Mouse (Mus musculus): ENCODE measurements around the gene Alkbh3.

The Alkbh3 gene

DNA sequence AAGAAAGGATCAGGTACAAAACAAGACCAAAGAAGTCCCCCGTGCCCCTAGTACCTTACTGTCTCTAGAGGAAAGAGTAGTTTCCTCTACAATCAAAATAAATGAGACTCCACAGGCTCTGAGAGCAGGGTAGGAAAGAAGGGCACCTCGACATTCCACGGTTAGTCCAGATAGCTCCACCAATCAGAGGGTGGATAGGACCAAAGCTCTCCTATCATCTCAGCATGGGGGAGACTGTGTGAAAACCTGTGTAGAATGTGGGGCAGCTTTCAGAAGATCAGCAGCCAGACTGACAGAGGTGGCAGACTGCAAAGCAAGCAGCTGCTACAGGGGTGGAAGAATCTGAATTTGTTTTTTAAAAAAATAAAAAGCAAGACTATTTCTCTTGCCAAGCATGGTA is 17.8 kb downstream of the Alkbh3 start:
- no peak for DNase-seq (ENCODE audit: low spot score in 2 of 2)

DNA sequence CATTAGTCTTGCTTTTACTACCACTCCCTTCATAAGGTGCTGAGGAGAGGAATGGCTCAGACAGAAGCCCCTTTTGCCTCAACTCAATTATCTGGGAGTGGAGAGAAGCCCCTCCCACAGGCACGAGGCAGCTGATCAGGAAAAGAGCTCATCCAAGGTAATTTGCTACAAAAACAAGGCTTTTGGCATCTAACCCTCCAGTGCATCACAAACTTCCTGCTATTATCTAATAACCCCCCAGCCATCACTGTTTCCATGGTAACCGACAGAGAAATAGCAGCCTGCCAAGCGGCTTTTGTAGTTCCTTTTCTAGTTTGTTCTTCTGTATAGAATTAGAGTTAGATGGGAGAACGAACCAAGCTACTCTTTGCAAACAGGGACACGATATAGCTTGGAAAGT is 18.3 kb downstream of the Alkbh3 start:
- DNase-seq (ENCODE audit: low spot score in 2 of 2) = peak; percentile 56 to 70

DNA sequence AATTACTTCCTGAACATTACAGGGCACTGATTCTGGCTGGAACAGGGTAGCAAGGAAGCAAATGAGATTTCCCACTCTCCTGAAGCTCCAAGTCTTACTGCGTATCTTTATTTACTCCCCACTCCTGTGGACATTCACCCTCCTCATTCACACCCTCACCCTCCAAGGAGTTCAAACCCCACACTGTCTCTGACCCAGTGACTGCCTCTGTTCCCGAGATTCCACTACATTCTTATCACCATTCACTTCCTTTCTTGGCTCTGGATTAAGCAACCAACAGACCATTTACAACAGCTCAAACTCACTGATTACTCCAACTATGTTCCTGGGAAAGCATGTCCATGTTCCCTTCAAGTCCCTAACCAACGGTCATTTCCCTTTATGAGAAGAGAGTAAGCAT is 19.3 kb downstream of the Alkbh3 start:
- no peak for DNase-seq (ENCODE audit: low spot score in 2 of 2)

DNA sequence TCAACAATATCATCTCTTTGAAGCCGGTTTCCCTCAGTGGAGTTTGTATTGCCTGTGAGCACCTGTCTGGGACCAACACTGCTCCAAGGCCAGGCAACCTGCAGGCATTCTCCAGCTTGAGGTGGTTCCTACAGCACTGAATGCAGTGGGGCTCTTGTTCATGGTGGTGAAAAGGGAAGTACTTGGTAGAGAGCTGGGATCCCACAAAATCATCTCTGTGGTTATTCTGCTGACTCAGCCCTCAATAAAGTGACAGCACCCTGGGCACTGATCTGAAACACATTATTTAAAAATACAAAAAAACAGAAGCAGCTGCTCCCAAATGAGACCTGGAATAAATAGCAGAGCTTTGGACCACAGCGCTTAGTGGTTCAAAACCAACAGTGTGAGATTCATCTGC is 22.2 kb downstream of the Alkbh3 start:
- no peak for DNase-seq (ENCODE audit: low spot score in 2 of 2)

GRCm38 (mm10) chr2:93982457-93983235 is 28.0 kb downstream of the Alkbh3 start:
- no peak for DNase-seq (ENCODE audit: low spot score in 2 of 2)

GRCm38 (mm10) chr2:93979249-93980120 is 31.1 kb downstream of the Alkbh3 start:
- no peak for DNase-seq (ENCODE audit: low spot score in 2 of 2)

- DNase-seq (ENCODE audit: low spot score in 2 of 2) = peak; percentile 76 to 77
Observed at GRCm38 (mm10) chr2:93976436-93977252, 34.0 kb downstream of the Alkbh3 start.

- DNase-seq (ENCODE audit: low spot score in 2 of 2) = no peak
Observed at GRCm38 (mm10) chr2:93975526-93976435, 34.8 kb downstream of the Alkbh3 start.

DNA sequence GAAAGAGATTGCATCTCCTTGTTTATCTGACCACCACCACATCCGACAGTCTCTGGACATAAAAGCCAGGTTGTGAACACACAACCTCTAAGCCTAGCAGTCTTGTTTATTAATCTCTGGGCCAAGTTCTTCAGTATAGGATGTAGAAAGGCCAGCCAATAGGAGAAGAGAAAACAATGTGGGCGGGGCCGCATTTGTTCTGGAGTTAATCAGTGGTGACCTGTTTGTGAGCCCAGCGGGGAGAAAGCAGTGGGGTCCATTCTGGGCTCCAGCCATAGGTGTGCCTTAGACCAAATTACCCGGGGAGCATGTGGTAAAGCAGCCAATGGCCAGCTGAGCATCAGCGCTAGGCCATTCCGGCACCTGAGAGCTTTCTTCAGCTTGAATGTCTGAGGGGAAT is 35.6 kb downstream of the Alkbh3 start:
- no peak for DNase-seq (ENCODE audit: low spot score in 2 of 2)

- DNase-seq (ENCODE audit: low spot score in 2 of 2) = peak; percentile 50 to 51
Observed at GRCm38 (mm10) chr2:93971647-93972046, 39.0 kb downstream of the Alkbh3 start.

GRCm38 (mm10) chr2:93964494-93965160 is 46.0 kb downstream of the Alkbh3 start:
- DNase-seq (ENCODE audit: low spot score in 2 of 2) = peak; percentile 71 to 82

DNA sequence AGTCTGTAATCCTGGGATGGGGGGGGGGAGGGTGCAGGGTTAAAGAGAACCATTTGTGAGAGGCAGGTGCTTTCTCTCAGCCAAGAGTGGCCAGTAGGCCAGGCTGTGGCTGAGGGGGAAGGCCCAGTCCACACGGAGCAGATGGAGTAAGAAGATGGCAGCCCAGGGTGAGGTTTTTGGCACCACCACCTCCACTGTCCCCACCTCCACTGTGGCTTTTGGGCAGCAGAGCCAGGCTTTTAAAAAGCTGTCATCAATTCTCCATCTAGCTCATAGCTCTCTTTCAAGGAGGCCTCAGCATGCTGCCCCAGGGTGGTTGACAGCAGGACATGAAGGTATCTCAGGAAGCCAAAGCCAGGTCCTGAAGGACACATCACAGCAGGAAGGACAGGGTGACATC is 46.8 kb downstream of the Alkbh3 start:
- DNase-seq (ENCODE audit: low spot score in 2 of 2) = no peak

- DNase-seq (ENCODE audit: low spot score in 2 of 2) = no peak
Observed at GRCm38 (mm10) chr2:93961716-93962115, 48.9 kb downstream of the Alkbh3 start.

- no peak for DNase-seq (ENCODE audit: low spot score in 2 of 2)
Observed at GRCm38 (mm10) chr2:93959346-93959745, 51.3 kb downstream of the Alkbh3 start.

DNA sequence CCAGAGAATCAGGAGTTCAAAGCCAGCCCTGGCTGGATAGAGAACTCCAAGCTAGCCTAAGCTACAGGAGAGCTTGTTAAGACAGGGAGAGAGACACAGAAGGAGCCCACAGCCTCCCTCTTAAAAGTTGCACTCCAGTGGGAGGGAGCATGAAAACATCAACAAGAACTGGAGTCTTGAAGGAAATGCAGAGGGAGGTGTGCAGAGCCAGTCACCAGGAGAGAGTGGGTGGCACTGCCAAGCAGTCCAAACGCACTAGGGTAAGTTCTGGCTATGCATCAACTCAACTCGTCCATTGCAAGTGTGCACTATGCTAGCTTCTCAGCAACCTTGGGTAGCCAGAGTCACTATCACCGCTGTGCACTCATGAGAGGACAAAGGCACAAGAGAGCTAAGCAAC is 52.4 kb downstream of the Alkbh3 start:
- DNase-seq (ENCODE audit: low spot score in 2 of 2) = no peak

DNA sequence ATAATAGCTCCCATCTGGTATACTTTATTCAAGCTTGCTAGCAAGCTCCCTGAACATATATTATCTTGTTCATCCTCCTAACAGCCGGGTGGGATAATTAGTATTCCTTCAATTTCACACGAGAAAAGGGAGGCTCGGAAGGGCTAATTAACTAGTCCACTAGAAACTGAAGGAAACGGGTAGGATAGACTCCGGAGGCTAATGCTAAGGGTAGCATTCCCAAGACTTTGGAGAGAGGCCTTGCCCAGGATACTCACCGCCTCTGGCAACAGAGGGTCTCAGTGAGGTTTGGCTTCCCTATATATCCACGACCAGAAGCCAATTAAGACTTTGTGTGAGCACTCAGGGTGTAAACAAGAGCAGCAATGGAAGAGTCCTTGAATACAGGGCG is 52.8 kb downstream of the Alkbh3 start:
- DNase-seq (ENCODE audit: low spot score in 2 of 2) = no peak

DNA sequence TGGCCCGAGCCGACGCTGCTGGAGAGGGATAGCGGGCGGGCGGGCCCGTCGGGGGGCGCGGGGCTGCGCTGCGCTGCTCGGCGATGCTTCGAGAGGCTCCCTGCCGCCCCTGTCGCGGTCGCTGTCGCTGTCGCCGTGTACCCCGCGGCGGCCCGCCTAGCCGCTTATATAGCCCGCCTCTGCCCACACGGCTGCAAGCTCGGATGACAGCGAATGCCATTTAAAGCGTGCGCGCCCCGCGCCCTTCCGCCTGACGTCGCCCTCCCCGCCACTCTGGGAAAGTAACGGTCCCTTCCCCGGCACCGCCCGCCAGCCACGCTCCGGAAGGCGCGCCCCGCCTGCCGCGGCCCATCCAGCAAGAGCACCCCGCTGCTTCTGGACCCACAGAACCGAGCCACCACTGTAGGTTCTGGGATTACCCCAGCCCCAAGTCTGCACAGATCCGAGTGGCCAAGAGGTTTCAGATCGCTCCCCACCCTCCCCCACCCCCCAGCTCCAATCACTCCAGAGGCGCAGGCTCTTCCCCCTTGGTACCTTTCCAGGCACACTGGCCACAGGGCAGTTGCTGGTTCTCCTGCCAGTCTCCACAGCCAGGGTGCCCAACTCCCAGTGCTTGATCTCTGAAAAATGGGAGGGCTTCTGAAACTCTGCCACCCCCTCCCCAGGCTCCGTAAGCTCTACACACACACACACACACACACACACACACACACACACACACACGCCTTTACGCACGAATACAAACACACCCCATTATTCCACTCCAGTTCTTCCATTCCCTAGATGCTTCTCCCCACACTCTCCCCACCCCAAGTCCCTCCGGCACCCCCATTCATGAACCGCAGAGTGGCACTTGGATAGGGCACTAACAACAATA is 53.5 kb downstream of the Alkbh3 start, which contains the start of gene Gm13889:
Gene Gm13889, minus strand, starts transcription at position 294 of the 877 bp plus-strand sequence.
- DNase-seq (ENCODE audit: low spot score in 2 of 2) = peak; percentile 96

DNA sequence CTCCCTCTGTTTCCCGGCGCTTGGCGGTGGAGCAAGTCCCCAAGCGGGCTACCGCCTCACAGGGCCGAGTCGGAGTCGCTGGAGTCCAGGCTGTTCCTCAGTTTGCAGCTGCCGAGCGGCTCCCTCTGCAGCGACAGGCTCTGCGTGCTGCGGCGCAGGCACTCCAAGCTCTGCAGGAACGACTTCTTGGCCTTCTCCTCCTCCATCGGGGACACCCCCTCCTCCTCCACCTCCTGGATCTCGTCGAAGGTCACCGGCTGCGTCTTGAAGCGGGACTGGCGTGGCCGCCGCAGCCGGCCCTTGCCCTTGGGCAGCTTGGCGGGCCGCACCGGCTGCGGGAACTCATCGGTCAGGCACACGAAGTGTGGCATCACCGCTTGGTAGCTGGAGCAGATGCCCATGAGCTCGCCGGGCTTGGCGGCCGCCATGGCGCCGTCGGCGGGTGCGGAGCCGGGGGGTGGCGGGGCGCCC is 54.2 kb downstream of the Alkbh3 start:
- peak; percentile 68 to 76 for DNase-seq (ENCODE audit: low spot score in 2 of 2)

GRCm38 (mm10) chr2:93955886-93956285 is 54.7 kb downstream of the Alkbh3 start:
- peak; percentile 52 to 55 for DNase-seq (ENCODE audit: low spot score in 2 of 2)
